Mouse (Mus musculus) frontal cortex, adult (tissue): ENCODE measurements at regions not wholly inside any gene's neighbourhood (a gene's known extent, or its start where the extent isn't known, plus 50 kb on each side); places are given as distances from the start of the nearest gene placed in this dataset.

Experiments used
- ATAC-seq: cut with Nextera tagmentation; 2 replicates; pipeline ENCODE4 v1.9.2; 2017; ENCODE audit warnings: mild to moderate bottlenecking, moderate library complexity, mixed read lengths; ENCODE audit not compliant: low TSS enrichment

DNA sequence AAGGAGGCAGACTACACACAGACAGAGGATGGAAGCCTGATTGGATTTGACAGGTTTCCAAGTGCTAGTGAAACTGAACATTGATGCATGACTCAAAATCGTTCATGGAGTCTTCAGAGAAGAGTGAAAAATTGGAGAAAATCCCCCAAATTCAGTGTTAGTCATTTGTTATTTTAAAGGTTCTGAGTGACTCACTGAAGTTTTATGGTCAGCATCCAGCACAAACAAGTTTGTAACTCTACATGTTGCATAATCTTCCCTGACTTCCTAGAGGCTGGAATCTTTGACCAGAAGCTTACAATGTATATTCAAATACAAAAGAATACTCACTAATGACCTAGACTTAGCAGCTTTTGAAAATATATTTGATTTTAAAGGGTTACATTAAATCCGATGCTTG, 224.3 kb upstream of the Pot1a start:
- ATAC-seq: no peak

DNA sequence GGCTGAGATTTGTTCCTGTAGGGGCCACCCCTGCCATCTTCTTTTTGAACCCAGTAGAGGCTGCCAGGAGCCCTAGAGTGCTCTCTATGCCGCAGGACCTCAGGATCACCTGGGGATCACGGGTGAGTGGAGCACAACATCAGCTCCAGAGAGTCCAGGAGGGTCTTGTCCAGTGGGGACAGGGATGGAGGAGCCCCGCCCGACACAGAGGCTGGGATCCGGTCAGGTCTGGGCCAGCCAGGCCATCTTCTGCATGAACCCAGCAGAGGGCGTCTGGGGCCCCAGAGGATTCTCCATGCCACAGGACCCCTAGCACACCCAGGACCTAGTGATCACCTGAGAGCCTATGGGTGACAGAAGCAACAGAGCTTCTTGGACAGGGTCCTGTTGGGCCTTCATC, 206.3 kb upstream of the Pot1a start:
- no peak for ATAC-seq

DNA sequence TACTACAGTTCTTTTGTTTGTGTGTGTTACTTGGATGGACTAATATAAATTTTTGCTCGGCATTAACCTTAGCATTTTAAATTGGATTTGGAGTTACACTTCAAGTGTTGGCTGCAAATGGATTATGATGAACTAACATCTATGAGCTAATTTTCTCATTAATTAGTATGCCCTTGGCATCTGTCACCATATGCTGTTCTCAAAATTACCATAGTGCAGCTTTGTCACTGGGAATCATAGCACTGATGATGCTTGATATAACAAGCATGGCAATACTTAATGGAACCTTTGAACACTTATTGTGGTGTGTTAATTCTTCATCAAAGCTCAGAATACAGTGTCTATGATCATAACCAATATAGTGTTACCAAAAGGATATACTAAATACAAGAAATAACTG, 185.0 kb upstream of the Pot1a start:
- ATAC-seq: no peak

DNA sequence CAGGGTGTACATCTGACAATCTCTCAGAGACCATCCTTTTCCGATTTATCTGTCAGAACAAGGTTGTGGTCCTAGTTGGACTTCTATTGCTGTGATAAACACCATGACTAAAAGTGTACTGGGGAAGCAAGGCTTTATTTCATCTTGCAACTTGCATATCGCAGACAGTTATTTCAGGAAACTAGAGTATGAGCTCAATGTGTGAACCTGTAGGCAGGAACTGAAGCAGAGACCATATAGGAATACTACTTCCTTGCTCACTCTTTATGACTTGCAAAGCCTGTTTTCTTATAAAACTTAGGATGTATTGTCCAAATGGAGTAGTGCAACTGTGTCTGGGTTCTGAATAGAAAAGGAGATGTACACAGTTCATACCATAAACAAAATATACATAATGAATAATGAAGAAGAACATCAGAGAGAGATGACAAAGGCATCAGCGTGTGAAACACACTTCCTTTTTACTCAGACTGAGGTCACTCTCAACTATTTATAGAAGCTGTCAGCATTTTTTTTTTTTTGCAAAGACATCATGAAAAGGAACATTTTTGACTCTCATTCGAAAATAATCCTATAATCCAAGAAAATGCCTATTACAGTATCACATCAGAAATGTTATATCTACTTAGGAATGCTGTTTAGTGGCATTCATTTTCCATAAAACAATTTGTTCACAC, 169.3 kb upstream of the Pot1a start:
- peak; percentile 98 for ATAC-seq

DNA sequence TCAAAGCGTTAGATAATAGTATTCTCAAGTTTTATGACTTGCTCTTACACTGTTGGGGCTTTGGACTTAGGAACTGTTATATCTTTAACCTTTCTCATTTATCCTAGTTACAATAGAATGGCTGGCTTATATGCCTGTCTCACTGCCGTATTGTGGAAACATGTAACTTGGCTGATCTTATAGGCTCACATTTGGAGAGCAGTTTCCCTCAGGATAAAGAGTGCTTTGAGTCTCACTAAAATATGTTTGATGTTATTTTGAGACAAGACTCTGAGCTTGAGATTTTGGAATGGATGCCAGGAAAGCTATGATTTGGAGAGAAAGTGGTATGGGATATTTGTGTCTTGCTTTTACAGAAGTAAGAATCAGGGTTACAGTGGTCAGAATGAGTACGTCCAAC, 156.4 kb upstream of the Pot1a start:
- ATAC-seq: peak; percentile 95

DNA sequence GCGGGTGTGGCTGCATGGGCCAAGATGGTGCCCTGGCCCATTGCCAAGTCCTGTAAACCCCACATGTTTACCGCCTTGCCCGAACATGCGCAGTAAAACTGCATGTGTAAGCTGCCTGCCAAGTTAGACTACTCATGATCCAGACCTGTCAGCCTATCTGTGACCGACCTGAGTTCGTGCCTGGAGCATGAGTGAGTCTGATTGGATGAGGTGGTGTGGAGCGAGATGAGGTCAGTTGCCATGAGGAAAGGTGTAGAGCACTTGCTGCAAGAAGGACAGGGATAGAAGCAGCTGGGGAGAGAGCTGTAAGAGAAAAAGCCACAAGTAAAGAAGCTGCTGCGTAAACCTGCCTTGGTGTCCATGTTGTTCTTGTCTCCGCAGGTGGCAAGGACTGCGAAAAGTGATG, 122.1 kb upstream of the Pot1a start:
- ATAC-seq: no peak; the same call in 1 of the 2 replicates

DNA sequence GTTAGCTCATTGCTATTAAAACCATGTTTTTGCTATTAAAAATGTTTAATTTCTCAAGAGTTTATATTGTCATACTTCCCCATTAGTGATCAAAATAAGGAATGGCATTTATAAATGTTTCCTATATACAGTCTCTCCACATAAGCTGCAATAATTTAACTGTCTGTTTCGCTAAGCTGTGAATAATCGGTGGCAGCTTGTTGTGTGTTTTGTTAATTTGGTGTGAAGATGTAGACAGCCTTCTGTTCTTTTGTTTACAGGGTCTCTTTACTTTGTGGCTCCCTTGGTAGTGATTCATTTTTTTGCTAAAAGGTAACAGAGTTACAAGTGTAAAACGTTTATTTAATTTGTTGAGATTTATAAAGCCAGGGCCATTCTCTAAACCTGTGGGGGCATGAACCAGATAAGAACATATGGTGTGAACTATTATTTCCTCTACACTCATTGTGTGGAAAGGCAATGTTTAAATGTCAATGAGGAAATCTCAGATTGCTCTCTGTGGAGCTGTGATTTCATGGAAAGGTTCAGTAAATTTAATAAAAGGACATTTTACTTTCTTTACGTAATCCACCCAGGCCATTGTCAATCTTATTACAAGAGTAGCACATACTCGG, 108.9 kb upstream of the Pot1a start:
- ATAC-seq: no peak

DNA sequence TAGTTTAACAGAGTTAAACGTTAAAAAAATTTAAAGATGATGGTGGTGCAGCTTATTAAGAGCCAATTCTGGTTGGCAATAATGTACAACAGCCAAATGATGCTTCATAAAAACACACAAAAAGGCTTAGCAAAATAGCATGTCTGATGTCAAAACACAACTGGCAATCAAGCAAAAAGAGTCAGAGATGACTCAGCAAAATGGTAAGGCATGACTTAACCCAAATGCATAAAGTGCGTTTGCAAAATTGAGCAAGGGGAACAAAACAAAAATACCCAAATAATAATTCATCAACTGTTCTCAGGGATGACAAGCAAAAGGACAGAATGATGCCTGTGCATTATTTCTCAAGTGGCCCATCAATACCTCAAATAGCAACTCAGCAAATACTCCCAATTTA, 105.1 kb upstream of the Pot1a start:
- ATAC-seq: no peak

DNA sequence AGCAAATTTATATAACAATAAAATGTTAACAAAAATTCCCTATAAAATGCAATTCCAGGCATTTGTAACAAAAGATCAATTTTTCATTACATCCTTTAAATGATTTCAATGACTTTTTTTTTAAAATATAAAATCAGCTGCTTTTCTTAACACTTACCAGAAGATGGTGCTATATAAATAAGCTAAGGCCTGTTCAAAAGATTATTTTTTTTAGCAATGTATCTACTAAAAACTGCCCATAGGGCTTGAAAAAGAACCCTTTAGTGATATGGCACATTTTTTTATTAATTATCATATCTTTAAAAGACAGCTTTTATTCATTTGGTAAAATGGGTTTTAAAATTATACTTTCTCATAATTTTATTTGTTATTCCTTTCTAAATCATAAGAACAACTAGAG, 90.9 kb upstream of the Pot1a start:
- ATAC-seq: no peak

DNA sequence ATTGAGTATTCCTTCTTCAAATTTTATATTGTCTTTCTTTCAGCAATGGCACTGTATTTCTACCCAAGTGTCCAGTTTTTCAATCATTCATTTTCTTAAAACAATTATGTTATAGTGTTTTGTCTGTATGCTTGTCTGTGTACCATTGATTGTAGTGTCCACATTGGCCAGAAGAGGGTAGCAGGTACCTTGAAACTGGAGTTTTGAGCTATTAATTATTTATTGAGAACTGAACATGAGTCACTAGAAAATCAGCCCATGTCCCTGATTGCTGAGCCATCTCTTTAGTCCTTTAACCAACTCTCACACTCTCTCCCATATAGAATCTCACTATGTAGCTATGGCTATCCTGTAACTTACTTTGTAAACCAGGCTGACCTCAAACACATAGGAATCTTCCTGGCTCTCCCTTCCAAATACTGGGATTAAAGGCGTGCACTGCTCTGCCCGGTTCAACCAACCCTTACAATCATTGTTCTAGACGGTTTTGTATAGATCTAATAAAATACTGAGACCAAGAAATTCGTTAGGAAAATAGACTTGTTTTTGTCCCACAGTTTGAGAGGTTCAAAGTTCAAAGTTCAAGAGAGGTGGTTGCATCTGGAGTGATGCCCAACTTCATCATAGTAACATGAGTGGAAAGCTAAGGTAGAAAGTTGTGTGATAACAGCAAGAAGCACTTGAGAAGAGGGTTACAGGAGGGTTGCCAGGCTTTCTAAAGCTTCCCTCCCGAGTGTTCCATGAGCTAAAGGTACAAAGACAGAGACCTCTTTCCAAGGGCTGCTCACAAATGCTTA, 85.6 kb upstream of the Pot1a start:
- no peak for ATAC-seq

DNA sequence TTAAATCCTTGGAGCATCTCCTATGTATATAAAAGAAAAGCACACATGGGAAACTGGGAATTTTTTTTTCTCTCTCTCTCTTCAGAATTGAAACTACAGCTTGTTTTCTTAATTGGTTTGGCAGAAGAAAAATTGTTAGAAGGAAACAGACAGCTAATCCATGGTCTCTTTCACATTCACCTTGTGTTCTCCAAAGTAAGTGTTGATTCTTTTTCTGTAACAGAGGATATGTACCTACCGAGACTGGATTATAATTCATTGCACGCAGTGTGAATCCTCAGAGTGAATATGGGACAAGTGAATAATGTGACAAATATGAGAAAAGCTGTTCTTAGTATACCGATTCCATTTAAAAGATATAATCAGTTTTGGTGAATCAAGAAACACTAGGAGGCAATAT, 58.9 kb upstream of the Pot1a start:
- ATAC-seq: no peak
